Mouse (Mus musculus) heart, postnatal 25 days (tissue): ENCODE results near the gene Kmt2e. TPM values are rescaled to one million over a fixed set of nuclear protein-coding genes. Genes with fewer than 3 reads are reported as not detected.
"Not testable (repeated sequence)": the region's sequence is repeated elsewhere in the genome, so short reads cannot be mapped to it uniquely, and the experiment has no call there.

Source experiments
- DNase-seq: peaks from one replicate; pipeline ENCODE4 v3.0.0; 2022; ENCODE audit warnings: low spot score
- intact Hi-C: fragments of 180-260 bp; cut with DNase I; formaldehyde crosslinking; loops from one replicate; pipeline ENCODE4 v1.15.1; 2025
- total RNA-seq, 2 experiments: library from RNA; stranded (reverse); gene quantifications; 2 replicates each; pipeline ENCODE4 v1.2.3; 2021

The Kmt2e gene
- total RNA-seq, 2 experiments from 2014 or later, result 40.0 to 52.3 TPM

DNA sequence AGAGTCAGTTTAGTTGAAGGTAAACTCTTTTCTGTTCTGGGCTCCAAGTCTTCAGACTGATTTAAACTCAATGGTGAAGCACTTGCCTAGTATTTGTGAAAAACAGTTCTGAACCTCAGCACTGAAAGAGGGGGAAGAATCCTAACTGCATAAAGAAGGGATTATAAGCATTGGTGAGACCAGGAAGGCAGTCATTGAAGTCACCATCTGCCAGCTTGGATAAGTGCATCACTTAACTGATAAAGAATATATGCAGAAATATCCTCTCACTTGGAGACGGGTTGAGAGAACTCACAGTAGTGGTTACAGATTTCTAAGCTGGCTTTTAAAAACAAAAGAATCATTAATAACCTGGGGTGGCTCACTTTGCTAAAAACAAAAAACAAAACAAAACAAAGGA is 6.7 kb upstream of the Kmt2e start:
- intact Hi-C loops, result no loop called here
- no peak for DNase-seq

DNA sequence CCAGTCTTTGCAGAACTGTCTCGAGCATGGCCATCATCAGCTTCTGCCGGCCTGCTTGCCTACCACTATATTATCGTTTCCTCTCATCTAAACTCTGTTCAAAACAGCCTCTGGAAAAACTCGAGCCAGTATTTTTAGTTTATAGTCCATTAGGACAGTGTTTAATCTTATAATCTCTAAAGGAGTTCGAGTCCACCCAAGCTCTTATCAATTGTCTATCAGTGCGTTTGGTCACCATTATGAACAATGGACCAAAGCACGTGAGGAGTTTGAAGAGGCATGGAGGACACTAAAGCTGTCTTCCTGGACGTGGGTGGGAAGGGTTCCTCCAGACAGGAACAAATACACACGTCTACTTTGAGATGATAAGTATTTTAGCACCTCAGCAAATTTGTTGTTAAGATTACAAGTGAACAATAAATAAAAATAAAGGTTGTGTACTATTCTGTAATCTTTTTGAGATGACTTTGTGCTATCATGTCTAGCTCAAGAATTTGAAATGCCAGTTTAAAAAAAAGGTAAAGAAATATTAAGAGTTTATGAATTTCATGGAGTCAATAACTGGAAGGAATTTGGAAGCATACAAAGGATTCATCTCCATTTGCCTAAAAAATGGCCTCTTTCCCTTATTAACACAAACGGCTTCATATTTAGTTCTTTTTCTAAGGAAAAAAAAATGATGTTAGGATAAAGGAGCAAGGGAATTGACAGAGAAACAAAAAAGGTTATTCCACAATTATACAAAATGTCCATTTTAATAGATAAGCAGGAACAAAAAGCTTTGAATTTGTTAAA is 3.0 kb upstream of the Kmt2e start:
- intact Hi-C loops, result no loop called here
- DNase-seq, result no peak

DNA sequence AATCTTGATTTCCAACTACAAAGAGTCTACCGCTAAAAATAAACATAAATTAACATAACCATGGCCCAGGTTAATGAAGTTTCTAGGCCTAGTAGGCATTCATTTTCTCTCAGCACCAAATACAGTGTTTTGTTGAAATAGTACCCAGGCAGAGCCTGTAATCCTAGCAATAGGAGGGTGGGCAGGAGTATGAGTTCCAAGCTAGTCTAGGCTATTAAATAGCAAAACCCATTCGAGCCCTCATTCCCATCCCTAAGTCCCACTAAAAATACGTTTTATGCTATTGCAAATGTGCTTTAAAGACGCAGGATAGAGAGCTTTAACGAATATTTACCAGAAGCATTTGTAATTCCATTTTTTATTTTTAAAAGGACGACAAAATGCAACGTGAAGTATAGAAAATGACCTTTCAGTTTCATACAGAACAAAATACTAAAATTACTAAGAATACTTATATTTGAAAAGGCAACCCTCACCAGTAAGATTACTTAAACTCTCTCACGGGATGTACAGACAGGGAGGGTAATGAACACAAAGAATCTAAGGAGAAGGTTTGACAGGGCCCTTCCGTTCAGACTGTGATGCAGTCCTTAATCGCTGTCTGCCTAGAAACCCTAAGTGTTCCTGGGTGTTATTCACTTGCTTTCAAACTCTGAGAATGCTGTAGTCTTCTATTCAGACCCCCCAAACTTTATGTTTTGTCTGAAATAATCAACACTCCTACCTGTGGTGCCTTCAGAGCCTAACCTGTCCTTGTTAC is 2.1 kb upstream of the Kmt2e start:
- no peak for DNase-seq
- intact Hi-C loops, result no loop called here

DNA sequence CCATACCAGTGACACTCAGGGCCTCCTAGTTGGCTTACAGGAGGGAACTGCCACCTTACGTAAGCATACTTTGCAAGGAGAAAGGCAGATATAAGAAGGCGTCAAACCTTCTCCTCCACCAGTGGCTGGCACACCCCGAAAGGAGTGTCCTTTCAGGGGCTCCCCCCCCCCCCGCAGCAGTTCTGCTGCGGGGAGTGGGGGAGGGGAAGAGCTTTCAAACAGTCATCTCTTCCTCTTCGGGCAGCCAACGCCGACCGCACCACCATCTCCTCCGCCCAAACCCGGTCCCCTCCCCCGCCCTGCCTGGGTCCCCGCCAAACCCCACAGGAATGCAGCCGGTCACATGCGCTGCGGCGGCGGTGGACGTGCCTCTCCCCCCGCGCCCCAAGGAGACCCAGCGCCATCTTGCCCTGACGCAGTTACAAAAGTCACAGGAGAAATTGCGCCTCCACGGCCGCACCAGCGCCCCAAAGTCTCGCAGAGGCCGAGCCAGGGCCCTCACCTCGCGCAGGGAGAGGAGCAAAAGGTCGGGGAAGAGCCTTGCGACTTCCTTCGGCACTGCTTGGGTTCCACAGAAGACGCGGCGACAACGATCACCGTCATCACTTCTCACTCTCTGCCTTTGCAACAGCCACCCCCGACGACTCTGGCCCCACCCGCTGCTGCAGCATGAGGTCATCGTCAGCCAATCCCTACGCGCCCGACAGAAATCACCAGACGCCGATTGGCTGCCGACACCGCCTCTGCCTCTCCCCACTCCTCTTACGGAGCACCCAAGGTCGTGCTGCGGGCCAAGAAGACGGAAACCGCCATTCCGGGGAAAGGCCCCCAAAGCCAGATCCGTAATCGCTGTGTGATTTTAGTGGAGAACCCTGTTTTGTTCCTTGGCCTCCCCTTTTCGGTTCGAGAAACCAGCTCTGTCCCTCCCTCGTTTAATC is 1.3 kb upstream of the Kmt2e start:
- intact Hi-C loops, result no loop called here
- DNase-seq, result peak; percentile 99

DNA sequence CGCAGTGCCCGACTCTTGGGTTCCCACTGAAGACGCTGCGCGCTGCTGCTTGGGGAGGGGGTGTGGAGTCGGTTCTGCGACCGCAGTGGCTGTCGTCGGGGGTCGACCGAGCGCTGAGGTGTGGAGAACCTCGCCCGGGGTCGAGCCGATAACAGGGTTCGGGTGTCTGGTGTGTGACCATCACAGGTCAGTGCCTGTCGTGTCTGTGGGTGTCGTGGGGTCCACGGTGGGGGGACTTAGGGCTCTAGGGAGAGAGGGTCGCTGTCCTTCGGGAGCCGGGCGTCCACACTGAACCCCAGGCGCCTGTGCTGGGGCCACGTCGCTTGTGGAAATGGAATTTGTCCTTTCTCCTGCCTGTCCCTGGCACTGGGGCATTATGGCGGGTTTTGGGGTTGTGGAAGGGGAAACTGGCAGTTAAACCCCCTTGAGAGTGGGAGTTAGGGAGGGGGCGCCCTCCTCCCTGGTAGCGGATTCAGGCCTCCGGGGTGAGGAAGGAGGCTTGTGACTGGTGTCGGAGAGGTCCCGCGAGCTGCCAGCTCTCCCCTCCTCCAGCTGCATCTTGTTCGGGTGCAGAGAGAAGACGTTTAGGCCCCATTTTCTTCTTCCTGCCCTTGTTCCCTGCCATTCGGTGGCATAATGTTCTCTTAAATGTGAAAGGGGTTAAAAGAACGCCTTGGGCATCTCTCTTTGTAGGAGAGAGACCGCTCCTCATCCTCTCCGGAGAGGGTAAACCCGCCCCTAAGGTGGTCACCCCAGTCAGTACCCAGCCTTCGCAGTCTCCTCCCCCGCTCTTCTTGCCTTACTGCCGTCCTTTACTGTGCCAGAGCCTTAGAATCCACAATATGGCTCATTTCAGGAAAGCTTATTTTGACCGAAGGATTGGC is 599 bp downstream of the Kmt2e start:
- peak; percentile 29 for DNase-seq
- intact Hi-C loops, result no loop called here

DNA sequence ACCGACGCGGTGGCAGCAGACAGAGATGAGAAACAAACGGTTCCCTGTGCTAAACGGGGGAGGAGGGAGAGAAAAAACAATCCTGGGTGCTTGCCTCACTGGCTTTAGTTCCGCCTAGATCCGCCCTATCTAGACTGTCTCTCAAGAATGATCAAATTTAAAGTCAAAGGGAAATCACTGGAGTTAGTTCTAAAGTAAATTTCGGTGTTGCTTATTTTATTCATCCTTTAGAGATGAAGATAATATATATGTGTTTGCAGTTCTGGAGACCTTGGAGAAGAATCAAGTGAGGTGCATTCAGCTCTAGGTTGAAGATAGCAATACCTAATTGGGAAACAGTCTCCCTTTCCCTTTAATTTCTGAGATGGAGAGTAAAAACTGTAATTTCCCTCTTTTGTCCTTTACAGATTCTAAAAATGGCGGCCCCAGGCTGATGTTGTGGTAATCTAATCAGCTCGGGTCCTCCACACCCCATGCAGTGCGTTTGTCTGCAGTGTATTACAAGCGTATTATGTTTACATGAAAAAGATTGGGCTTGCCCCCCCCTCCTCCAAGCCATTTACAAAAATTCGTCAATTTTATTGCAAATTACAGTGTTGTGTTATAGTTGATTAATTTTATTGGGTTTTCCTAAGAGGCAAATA is 1.4 kb downstream of the Kmt2e start:
- no peak for DNase-seq
- intact Hi-C loops, result no loop called here

DNA sequence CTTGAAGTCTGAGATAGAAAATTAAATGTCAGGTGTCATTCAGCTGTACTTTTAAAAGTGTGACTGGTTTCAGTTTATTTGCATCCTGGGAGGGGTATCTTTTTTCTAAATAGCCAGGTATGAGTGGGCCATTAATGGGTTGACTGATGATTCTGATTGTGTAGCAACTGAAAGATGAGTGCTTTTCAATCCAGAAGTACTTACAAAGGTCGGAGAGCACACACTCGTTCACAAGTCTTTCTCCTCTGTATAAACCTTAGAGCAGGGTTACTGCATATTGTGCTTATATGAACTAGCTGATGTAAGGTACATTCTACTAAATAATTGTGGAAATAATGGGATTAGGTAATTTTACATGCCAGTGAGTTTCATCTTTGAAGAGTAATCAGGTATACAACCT is 2.5 kb downstream of the Kmt2e start:
- no peak for DNase-seq
- intact Hi-C loops, result no loop called here

DNA sequence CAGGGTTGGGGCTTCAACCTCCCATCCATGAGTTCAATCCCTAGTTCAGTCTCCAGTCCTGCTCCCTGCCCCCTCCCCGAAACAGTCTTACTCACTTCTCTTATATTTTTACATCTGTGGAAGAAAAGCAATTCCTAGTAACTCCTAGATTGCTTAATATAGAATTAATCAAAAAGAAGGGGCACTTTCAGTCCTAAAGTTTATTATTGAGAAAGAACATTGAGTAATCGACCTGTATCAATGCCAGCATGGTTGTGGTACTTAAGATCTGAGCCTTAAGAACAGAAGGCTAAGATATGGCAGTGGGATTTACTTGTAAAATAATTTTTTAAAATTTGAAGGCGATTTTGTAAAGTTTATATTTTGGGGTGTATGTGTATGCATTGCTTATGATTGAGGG is 5.6 kb downstream of the Kmt2e start:
- no peak for DNase-seq
- intact Hi-C loops, result no loop called here

DNA sequence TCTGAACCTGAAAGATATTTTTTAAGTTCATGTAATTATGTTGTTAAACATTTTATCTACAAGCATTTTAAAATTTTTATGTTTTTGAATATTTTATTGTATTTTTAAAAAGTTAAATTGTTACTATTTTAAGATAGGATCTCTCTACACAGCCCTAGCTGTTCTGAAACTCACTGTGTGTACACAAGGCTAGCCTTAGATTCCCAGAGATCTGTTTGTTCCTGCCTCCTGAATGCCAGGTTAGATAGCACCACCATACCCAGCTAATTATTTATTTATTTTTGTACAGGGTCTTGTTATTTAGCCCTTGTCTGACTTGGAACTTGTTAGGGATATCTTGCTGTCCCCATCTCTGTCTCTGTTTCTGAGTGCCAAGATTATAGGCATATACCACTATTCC is 6.3 kb downstream of the Kmt2e start:
- DNase-seq, result no peak
- intact Hi-C loops, result no loop called here

DNA sequence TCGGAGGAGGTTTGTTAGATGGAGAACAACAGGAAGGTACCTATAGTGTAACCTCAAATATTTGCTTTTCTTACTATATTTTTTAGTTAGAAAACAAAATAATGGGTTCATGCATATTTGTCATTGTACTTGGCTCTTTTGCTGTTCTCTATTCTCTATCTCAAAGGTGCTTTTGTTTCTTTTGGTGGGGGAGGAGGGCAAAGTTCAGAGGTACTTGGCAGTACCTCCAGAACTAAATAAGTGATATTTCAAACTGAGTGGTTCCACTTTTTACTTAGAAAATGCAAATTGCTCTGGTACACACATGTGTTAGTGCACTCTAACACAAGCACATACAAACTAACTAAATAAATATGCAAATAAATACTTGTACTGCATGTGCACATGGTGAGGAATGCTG is 7.7 kb downstream of the Kmt2e start:
- intact Hi-C loops, result no loop called here
- DNase-seq, result no peak

DNA sequence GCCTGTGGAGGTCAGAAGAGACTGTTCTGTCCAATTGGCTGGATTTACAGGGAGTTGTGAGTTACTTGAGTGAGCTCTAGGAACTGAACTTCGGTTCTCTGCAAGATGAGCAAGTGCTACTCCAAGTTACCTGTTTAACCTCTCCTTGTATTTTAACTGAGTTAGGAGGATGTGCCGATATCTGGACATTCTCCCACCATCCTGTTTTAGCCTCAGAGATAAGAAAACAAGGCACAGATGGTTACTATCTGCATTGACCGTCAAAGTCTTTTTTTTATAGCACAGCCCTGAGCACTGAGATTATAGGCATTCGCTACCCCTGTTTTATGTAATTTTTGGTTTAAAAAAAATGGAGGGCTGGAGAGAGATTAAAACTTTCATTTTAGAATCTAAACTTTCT is 10.2 kb downstream of the Kmt2e start:
- DNase-seq, result no peak
- intact Hi-C loops, result no loop called here

DNA sequence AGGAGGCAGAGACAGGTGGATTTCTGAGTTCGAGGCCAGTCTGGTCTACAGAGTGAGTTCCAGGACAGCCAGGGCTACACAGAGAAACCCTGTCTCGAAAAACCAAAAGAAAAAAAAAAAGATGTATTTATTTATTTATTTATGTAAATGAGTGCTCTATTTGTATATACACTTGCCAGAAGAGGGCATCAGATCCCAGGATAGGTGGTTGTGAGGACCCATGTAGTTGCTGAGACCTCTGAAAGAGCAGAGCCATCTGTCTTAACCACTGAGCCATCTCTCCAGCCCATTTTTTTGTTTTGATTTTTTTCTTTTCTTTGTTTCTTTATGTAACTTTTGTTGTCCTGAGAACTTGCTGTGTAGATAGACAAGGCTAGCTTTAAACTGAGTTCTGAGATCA is 19.3 kb downstream of the Kmt2e start:
- intact Hi-C loops, DNase-seq: not testable (repeated sequence)

DNA sequence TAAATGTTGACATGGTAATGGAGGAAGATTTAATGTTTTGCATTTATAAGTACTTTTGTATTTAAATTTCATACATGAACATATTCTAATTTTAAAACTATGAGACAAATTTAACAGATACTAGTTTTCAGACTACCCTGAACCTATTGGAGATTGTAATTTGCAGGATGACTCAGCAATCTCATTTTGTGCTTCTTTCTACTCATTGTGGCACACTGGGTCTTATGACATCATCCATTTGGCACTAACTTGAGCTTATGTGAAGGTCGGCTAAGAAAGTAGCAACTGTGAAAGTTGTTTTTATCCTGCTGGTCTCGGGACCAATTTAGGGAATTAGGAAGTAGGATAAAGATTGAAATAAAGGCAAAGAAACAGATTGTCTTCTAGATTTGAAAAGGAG is 27.4 kb downstream of the Kmt2e start:
- DNase-seq, result no peak
- intact Hi-C loops, result no loop called here

DNA sequence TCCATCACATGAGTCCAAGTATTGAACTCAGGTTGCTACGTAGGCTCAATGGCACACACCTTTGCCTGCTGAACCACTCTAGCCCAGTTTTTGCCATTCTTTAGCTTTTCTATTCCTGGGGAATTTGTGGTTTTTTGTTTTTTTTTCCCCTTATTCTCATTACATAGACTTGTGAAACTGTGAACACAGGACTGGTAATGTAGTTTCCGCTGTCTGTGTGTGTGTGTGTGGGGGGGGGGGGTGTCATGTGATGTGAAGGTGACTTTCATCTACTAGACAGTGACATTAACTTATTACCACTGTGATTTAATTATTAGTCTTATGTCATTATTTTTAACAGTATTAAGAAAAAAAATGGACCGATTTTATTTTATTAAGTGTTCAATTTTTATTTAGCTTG is 30.0 kb downstream of the Kmt2e start:
- no peak for DNase-seq
- intact Hi-C loops, result no loop called here

DNA sequence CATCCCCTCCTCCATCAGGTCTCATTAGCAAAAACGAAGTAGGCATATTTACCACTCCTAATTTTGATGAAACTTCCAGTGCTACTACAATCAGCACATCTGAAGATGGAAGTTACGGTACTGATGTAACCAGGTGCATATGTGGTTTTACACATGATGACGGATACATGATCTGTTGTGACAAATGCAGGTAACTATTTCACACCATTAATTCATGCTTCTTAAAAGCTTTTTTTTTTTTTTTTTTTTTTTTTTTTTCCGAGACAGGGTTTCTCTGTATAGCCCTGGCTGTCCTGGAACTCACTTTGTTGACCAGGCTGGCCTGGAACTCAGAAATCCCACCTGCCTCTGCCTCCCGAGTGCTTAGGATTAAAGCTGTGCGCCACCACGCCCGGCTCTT is 30.5 kb downstream of the Kmt2e start:
- no peak for DNase-seq
- intact Hi-C loops, result no loop called here

DNA sequence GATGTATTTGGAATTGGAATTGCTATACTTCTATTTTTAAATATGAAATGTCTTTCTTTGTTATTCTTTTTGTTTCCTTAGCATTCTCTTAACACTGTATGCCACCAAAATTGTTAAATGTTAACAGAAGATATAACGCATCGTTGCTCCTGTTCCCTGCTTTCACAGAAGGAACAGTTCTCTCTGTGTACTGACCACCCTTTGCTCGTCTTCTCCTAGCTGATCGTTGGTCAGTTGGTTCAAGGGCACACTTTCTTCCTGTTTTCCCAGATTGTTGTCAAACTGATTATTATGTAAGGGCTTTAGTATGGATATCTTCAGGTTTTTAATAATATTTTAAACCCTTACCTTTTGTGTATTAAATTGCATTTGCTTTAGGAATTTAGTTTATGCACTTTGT is 32.3 kb downstream of the Kmt2e start:
- intact Hi-C loops, result no loop called here
- no peak for DNase-seq

DNA sequence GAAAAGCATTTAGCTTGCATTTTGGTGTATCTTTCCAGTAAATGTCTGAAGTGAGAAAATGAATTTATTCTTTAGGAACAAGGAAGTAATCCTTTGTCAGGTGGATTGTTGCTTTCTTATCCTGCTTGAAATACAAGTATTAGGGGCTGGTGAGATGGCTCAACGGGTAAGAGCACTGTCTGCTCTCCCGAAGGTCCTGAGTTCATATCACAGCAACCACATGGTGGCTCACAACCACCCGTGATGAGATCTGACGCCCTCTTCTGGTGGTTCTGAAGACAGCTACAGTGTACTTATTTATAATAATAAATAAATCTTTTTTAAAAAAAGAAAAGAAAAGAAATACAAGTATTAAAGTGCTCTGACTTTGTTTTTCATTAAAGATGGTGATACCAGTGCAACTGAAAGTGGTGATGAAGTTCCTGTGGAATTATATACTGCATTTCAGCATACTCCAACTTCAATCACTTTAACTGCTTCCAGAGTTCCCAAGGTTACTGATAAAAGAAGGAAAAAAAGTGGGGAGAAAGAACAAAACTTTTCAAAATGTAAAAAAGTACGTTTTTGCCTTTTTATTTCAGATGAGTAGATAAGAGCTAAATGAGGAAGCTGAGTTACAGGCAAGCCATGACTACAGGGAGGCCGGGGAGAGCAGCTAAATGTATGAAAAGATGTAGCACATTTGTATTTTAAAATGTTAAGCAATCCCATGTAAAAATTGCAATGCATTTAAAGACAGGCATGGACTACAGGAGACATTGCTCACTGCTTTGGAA is 39.0 kb downstream of the Kmt2e start:
- intact Hi-C loops, result loop anchor here (5.0 kb wide), 1 partner anchor 56 kb away; no protein-coding TSS in a partner anchor
- no peak for DNase-seq

DNA sequence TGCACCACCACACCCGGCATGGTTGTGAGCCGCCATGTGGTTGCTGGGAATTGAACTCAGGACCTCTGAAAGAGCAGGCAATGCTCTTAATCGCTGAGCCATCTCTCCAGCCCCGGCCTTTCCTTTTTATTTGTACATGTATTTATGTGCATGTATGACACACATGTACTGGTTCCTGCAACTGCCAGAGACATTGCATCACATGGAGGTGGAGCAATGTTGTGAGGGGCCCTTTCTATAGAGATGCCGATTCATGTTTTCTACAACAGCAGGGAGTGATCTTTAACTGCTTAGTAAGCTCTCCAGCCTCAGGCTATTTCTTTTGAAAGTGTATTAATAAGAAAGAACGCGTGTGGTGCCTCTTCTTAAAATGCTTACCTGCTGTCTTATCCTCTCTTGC is 49.6 kb downstream of the Kmt2e start:
- no peak for DNase-seq
- intact Hi-C loops, result no loop called here
